Mouse (Mus musculus) c-Kit-positive CD71-negative TER-119-negative erythroid progenitor cells, embryonic 14.5 days (primary cell): ENCODE measurements around the gene Kcnk13.
A peak's percentile ranks its signal among the peaks of the same experiment; 100 is the strongest.

Experiments
- DNase-seq: peaks from one replicate; pipeline ENCODE4 v3.0.0-alpha.2; 2013; ENCODE audit warnings: low read depth

Gene Kcnk13

DNA sequence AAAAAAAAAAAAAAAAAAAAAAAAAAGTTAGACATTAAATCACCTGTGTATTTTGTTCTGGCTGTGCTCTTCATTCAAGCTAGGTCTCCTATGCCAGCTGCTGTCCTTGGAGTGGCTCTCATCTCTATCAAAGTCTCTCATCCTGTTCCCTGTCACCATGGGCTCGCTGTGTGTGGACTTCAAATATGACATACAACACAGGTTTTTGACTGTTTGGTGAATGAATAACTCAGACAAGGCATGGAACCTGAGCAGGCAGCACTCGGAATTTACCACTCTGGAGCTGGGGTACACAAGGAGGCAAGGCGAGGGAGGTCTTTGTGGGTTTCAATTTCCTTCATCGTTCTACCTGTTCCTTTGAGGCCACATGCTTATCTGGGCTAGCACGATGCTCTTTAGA, 50.8 kb downstream of the Kcnk13 start:
- DNase-seq = no peak

GRCm38 (mm10) chr12:100017709-100018108, 53.4 kb downstream of the Kcnk13 start:
- DNase-seq = no peak

DNA sequence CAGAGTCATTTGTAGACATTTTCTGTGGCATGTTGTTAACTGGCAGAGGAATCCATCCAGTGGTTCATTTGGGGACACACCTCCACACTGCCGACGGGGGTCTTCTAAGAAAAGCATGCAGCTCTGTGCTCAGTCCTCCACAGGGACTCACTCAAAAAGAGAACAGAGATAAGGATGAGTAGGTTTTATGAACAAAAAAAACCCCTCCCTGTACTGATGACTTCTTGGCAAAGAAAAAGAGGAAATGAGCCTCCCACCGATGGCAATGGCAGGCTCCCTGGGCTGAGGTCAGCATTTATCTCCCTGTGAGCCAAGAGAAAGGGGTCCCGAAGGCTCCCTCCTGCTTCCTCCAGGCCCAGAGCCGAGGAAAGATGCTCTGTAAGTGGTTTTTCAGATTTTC, 58.2 kb downstream of the Kcnk13 start:
- peak; percentile 24 for DNase-seq

GRCm38 (mm10) chr12:100023821-100024365, 59.6 kb downstream of the Kcnk13 start:
- no peak for DNase-seq

DNA sequence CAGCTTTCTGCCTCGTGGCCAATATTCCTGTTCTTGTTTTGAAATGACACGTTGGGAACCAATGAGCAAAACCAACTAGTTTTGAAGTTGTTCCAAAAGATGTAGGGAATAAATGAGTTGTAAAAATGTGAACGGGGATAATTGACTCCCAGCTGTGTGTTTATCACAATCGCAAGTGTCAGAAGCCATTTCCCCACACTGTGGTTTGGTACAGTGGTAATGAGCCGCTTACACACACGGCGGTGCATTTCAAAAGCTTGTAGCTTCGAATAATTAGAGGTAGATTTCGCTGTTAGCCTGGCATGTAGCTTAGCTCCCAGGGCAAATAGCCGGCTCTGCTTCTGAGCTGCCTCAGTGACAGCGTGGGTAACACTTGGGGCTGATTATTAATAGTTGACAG, 61.4 kb downstream of the Kcnk13 start:
- DNase-seq = no peak

DNA sequence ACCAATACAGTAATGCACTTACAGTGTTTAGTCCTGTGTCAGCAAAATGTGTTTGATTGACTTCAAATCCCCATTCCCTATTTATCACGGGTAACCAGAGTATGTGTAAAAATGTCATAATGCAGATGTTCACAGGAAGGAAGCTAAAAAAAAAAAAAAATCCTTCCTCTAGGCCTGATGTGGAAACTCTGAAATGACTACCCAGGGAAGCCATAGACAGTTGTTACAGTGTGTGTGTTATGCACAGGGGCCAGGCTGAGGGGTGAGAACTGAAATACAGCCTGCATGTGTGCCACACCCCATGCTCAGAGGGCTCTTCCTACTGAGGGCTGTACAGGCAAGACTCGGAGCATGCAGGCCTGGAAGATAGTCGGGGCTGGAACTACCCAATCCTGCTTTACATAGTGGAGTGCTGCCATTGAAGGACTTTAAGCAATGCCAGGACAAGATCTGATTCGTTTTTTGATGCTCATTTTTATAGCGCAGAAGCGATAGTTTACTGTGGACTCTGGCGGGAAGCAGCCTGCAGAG, 62.5 kb downstream of the Kcnk13 start:
- no peak for DNase-seq

GRCm38 (mm10) chr12:100027281-100027680, 63.0 kb downstream of the Kcnk13 start:
- DNase-seq = no peak

- no peak for DNase-seq
Observed at GRCm38 (mm10) chr12:100031681-100032080, 67.4 kb downstream of the Kcnk13 start.

- DNase-seq = no peak
Observed at GRCm38 (mm10) chr12:100032521-100032920, 68.2 kb downstream of the Kcnk13 start.

GRCm38 (mm10) chr12:100038741-100039262, 74.5 kb downstream of the Kcnk13 start:
- DNase-seq = no peak

DNA sequence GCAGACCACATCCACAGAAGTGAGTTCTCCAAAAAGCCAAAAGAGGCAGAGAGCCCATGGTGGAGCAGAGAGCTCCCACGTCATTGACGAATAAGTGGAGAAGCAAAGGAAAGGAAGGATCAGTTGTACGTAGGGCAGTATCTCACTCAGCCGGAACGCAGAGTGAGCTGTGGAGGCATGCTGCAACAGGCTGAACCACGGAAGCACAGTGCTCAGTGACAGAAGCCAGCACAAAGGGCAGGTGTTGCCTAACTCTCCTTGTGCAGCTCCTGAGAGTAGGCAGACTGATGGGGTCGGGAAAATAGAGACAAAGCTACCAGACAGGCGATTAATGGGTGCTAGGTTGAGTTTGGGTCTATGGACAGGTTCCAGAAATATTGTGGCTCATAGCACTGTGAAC, 77.8 kb downstream of the Kcnk13 start:
- no peak for DNase-seq

- DNase-seq = no peak
Observed at GRCm38 (mm10) chr12:100044704-100045103, 80.4 kb downstream of the Kcnk13 start.

- DNase-seq = no peak
Observed at GRCm38 (mm10) chr12:100050552-100050951, 86.3 kb downstream of the Kcnk13 start.

- DNase-seq = no peak
Observed at GRCm38 (mm10) chr12:100053617-100054016, 89.3 kb downstream of the Kcnk13 start.

- no peak for DNase-seq
Observed at GRCm38 (mm10) chr12:100061071-100061470, 96.8 kb downstream of the Kcnk13 start.

- no peak for DNase-seq
Observed at GRCm38 (mm10) chr12:100061826-100062225, 97.5 kb downstream of the Kcnk13 start.

DNA sequence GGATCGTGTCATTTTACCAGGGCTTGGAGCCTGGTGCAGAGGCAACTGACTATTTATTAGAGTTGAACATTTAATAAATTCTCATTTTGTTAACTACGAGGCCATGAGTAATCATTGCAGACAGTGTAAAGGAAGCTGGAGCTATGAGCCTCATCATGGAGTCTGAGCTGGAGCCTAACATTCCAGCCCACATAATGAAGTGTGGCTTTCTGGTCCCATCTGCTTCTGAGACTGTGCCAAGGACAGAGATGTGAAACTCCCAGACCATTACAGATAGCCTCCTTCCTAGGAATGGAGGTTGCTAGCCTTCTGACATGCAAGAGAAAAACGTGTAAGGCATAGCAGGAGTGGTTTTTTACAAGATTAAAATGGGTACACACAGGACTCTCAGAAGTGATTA, 98.3 kb downstream of the Kcnk13 start:
- no peak for DNase-seq

DNA sequence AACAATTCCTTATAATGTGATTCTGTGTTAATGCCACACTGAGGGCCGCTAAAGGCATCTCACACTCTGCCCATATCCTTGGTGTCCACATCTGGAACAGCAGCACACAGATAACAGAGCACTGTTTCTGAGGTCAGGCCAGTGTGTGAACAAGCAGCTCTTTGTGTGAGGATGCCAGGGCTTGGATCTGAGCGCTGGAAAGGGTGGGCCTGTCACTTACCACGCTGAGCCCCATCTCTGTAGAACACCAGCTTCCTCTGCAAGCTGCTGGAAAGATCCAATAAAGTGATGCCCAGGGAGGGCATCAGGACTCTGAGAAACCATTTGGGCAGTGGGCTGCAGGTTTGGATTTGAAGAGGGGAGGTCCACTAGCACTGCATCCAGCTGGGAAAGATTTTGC, 100.8 kb downstream of the Kcnk13 start:
- DNase-seq = no peak

GRCm38 (mm10) chr12:100067477-100067876, 103.2 kb downstream of the Kcnk13 start:
- no peak for DNase-seq

DNA sequence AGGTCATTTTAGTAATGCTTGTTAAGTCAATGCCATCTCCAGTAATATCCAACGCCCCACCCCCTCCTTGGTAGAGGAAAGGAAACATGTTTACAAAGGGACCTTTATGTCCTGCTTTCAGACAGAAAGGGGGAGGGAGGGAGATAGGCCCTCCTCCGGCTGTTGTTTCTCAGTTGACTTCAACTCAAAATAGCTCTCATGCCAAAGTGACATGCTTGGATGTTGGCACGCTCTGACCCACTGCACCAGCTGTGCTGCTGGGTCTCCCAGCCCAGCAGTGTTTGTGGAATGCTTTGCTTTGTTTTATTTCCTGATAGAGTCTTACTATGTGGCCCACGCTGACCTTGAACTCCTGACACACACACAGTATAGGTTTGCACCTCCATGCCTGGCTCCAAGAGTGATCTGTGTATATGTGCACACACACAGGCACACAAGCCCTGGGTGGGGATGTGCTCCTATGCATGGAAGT, 108.9 kb downstream of the Kcnk13 start:
- no peak for DNase-seq

- DNase-seq = no peak
Observed at GRCm38 (mm10) chr12:100075715-100076114, 111.4 kb downstream of the Kcnk13 start.

- no peak for DNase-seq
Observed at GRCm38 (mm10) chr12:100079636-100080286, 115.5 kb downstream of the Kcnk13 start.

DNA sequence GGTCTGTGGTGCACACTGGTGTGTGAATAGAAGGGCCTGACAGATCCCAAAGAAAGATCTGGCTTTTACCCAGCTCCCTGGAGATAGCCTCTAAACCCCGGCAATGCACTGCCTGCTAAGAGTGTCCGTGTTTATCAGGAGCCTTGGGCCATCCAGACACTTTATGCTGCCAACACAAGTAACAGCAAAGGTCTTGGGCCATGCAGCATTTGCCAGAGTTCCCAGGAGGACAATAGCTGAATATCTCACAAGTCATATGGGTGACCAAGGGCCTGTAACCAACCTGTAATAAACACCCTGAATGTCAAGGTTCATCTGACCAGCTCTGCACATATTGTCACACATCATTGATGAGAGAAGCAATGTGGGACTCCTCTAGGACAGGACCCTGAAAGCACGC, 123.7 kb downstream of the Kcnk13 start:
- no peak for DNase-seq

GRCm38 (mm10) chr12:100089265-100089664, 125.0 kb downstream of the Kcnk13 start:
- DNase-seq = no peak
